Mouse (Mus musculus): ENCODE measurements around the gene Nfia.

Gene Nfia

GRCm38 (mm10) chr4:97919773-97920172, 147.2 kb downstream of the Nfia start:
- DNase-seq: no peak

GRCm38 (mm10) chr4:97920287-97921079, 147.9 kb downstream of the Nfia start:
- DNase-seq: no peak

- DNase-seq: no peak
Observed at GRCm38 (mm10) chr4:97921682-97922081, 149.1 kb downstream of the Nfia start.

GRCm38 (mm10) chr4:97923248-97923647, 150.7 kb downstream of the Nfia start:
- no peak for DNase-seq

GRCm38 (mm10) chr4:97923876-97924316, 151.4 kb downstream of the Nfia start:
- no peak for DNase-seq

- DNase-seq: no peak
Observed at GRCm38 (mm10) chr4:97924414-97924813, 151.9 kb downstream of the Nfia start.

- DNase-seq: no peak
Observed at GRCm38 (mm10) chr4:97924855-97925254, 152.3 kb downstream of the Nfia start.

- DNase-seq: no peak
Observed at GRCm38 (mm10) chr4:97925644-97926043, 153.1 kb downstream of the Nfia start.

GRCm38 (mm10) chr4:97926607-97927308, 154.2 kb downstream of the Nfia start:
- DNase-seq: no peak

GRCm38 (mm10) chr4:97927309-97927656, 154.7 kb downstream of the Nfia start:
- no peak for DNase-seq

- DNase-seq: no peak
Observed at GRCm38 (mm10) chr4:97936371-97936770, 163.8 kb downstream of the Nfia start.

- no peak for DNase-seq
Observed at GRCm38 (mm10) chr4:97936912-97937311, 164.4 kb downstream of the Nfia start.

GRCm38 (mm10) chr4:97939492-97939891, 167.0 kb downstream of the Nfia start:
- no peak for DNase-seq

GRCm38 (mm10) chr4:97939920-97940520, 167.5 kb downstream of the Nfia start:
- DNase-seq: no peak

GRCm38 (mm10) chr4:97941616-97942015, 169.1 kb downstream of the Nfia start:
- DNase-seq: no peak

GRCm38 (mm10) chr4:97944309-97944708, 171.8 kb downstream of the Nfia start:
- DNase-seq: no peak

GRCm38 (mm10) chr4:97947484-97947883, 174.9 kb downstream of the Nfia start:
- DNase-seq: no peak

- DNase-seq: no peak
Observed at GRCm38 (mm10) chr4:97948250-97948649, 175.7 kb downstream of the Nfia start.

GRCm38 (mm10) chr4:97950341-97951071, 178.0 kb downstream of the Nfia start:
- DNase-seq: no peak

- DNase-seq: no peak
Observed at GRCm38 (mm10) chr4:97953886-97954285, 181.4 kb downstream of the Nfia start.

GRCm38 (mm10) chr4:97958121-97958520, 185.6 kb downstream of the Nfia start:
- DNase-seq: no peak

GRCm38 (mm10) chr4:97962856-97963255, 190.3 kb downstream of the Nfia start:
- DNase-seq: no peak

- DNase-seq: no peak
Observed at GRCm38 (mm10) chr4:97963951-97964350, 191.4 kb downstream of the Nfia start.
